Mouse (Mus musculus) testis, adult 2 months (tissue): Measurements from ENCODE around the gene Kalrn.

ENCODE experiments used
- CTCF ChIP-seq: fragments of 200-500 bp; IDR thresholded peaks from 2 replicates; pipeline ENCODE4 v1.5.1; 2012; ENCODE audit warnings: low read depth, mild to moderate bottlenecking, inconsistent platforms, low read length, moderate library complexity; ENCODE audit not compliant: control insufficient read depth, insufficient read depth, insufficient replicate concordance
- POLR2A ChIP-seq: fragments of 200-500 bp; IDR thresholded peaks from 2 replicates; pipeline ENCODE4 v1.6.1; 2012; ENCODE audit warnings: low read depth, mild to moderate bottlenecking, inconsistent platforms, low read length, moderate library complexity; ENCODE audit not compliant: control insufficient read depth

GRCm38 (mm10) chr16:34489805-34490325, 83.5 kb downstream of the Kalrn start:
- TF ChIP-seq CTCF (no peak), POLR2A (no peak)
